Mouse (Mus musculus) testis, adult 2 months (tissue): ENCODE data around the gene Limk2. TPM values are rescaled to one million over a fixed set of nuclear protein-coding genes. Genes with fewer than 3 reads are reported as not detected.

Source experiments
- H3K27ac ChIP-seq: fragments of 200-500 bp; 2 replicates; pipeline ENCODE4 v1.5.1; 2012; ENCODE audit warnings: low read depth, low read length; ENCODE audit not compliant: control insufficient read depth, insufficient read depth
- H3K27me3 ChIP-seq: fragments of 200-500 bp; 2 replicates; pipeline ENCODE4 v1.6.1; 2012; ENCODE audit warnings: mild to moderate bottlenecking, low read length, moderate library complexity; ENCODE audit not compliant: control insufficient read depth, insufficient read depth
- H3K36me3 ChIP-seq: fragments of 200-500 bp; 2 replicates; pipeline ENCODE4 v1.6.1; 2012; ENCODE audit warnings: mild to moderate bottlenecking, low read length; ENCODE audit not compliant: control insufficient read depth, insufficient read depth
- H3K4me1 ChIP-seq: fragments of 200-500 bp; 2 replicates; pipeline ENCODE4 v1.6.1; 2012; ENCODE audit warnings: low read length; ENCODE audit not compliant: control insufficient read depth, insufficient read depth
- H3K4me3 ChIP-seq: fragments of 200-500 bp; 2 replicates; pipeline ENCODE4 v1.5.1; 2012; ENCODE audit warnings: low read depth, mild to moderate bottlenecking, low read length, moderate library complexity, mixed read lengths; ENCODE audit not compliant: control insufficient read depth
- CTCF ChIP-seq: fragments of 200-500 bp; IDR thresholded peaks from 2 replicates; pipeline ENCODE4 v1.5.1; 2012; ENCODE audit warnings: low read depth, mild to moderate bottlenecking, inconsistent platforms, low read length, moderate library complexity; ENCODE audit not compliant: control insufficient read depth, insufficient read depth, insufficient replicate concordance
- POLR2A ChIP-seq: fragments of 200-500 bp; IDR thresholded peaks from 2 replicates; pipeline ENCODE4 v1.6.1; 2012; ENCODE audit warnings: low read depth, mild to moderate bottlenecking, inconsistent platforms, low read length, moderate library complexity; ENCODE audit not compliant: control insufficient read depth
- polyA plus RNA-seq: library from polyadenylated mRNA; depleted of rRNA; stranded (reverse); fragments of >200 nt; gene quantifications from 2 replicates; pipeline ENCODE4 v1.2.3, GENCODE M21; 2012

Gene Limk2
- polyA plus RNA-seq, 1 experiment: 48.6 TPM

- Histone ChIP-seq H3K4me3 (no peak overlapping the region), H3K4me1 (no peaks in the 10 kb centered on the region), H3K27me3 (no peaks in the 10 kb centered on the region), H3K27ac (no peak overlapping the region), H3K36me3 (no peaks in the 10 kb centered on the region)
- no peak for TF ChIP-seq CTCF
- no peak for TF ChIP-seq POLR2A
Observed at GRCm38 (mm10) chr11:3382602-3383594, 26.1 kb downstream of the Limk2 start.

GRCm38 (mm10) chr11:3381148-3381814 lies 27.7 kb downstream of the Limk2 start:
- Histone ChIP-seq H3K36me3 (no peaks in the 10 kb centered on the region), H3K27me3 (no peaks in the 10 kb centered on the region), H3K4me3 (no peak overlapping the region), H3K27ac (no peak overlapping the region), H3K4me1 (no peaks in the 10 kb centered on the region)
- TF ChIP-seq CTCF: no peak
- no peak for TF ChIP-seq POLR2A

GRCm38 (mm10) chr11:3379427-3379826 lies 29.6 kb downstream of the Limk2 start:
- Histone ChIP-seq H3K36me3 (no peaks in the 10 kb centered on the region), H3K27me3 (no peaks in the 10 kb centered on the region), H3K4me3 (no peak overlapping the region), H3K27ac (no peak overlapping the region), H3K4me1 (no peaks in the 10 kb centered on the region)
- no peak for TF ChIP-seq CTCF
- no peak for TF ChIP-seq POLR2A

- no peaks in the 10 kb centered on the region for H3K36me3 ChIP-seq
- no peak for TF ChIP-seq CTCF
- TF ChIP-seq POLR2A: no peak
- peaks cover 10% of the 10 kb centered on the region for H3K4me1 ChIP-seq
- H3K27ac ChIP-seq: no peak overlapping the region
- H3K27me3 ChIP-seq: no peaks in the 10 kb centered on the region
- no peak overlapping the region for H3K4me3 ChIP-seq
Observed at GRCm38 (mm10) chr11:3374741-3375140, 34.2 kb downstream of the Limk2 start.

GRCm38 (mm10) chr11:3374293-3374645 lies 34.7 kb downstream of the Limk2 start:
- no peak overlapping the region for H3K27ac ChIP-seq
- peaks cover 11% of the 10 kb centered on the region for H3K4me1 ChIP-seq

GRCm38 (mm10) chr11:3373591-3374292 lies 35.2 kb downstream of the Limk2 start:
- Histone ChIP-seq H3K27me3 (no peaks in the 10 kb centered on the region), H3K36me3 (no peaks in the 10 kb centered on the region), H3K27ac (no peak overlapping the region), H3K4me1 (peaks cover 15% of the 10 kb centered on the region), H3K4me3 (no peak overlapping the region)
- no peak for TF ChIP-seq CTCF
- TF ChIP-seq POLR2A: no peak

More at GRCm38 (mm10) chr11:3374293-3374645, 34.7 kb downstream of the Limk2 start:
- no peaks in the 10 kb centered on the region for H3K27me3 ChIP-seq
- no peak for TF ChIP-seq POLR2A
- no peak for TF ChIP-seq CTCF
- H3K36me3 ChIP-seq: no peaks in the 10 kb centered on the region
- no peak overlapping the region for H3K4me3 ChIP-seq
